Mouse (Mus musculus) heart, postnatal 0 days (tissue): ENCODE results near the gene Mre11a. TPM values are rescaled to one million over a fixed set of nuclear protein-coding genes. Genes with fewer than 3 reads are reported as not detected.

Experiments used
- ATAC-seq: fragments of 200-750 bp; cut with Nextera tagmentation; 2 replicates; pipeline ENCODE4 v1.8.0; 2017; ENCODE audit warnings: low read depth, moderate number of reproducible peaks, moderate library complexity; ENCODE audit not compliant: insufficient read depth
- DNase-seq: peaks from one replicate; pipeline ENCODE4 v3.0.0-alpha.2; 2016; ENCODE audit warnings: low spot score
- H3K27ac ChIP-seq: fragments of 300-500 bp; sonication (generic); 2 replicates; pipeline ENCODE4 v1.5.1; 2014; ENCODE audit warnings: low read depth, mild to moderate bottlenecking
- H3K27me3 ChIP-seq: fragments of 300-500 bp; sonication (generic); 2 replicates; pipeline ENCODE4 v1.6.1; 2014; ENCODE audit warnings: low read length, mixed read lengths; ENCODE audit not compliant: control insufficient read depth, insufficient read depth
- H3K36me3 ChIP-seq: fragments of 300-500 bp; sonication (generic); replicated peaks from 2 replicates; pipeline ENCODE4 v1.6.1; 2014; ENCODE audit warnings: low read length, mixed read lengths; ENCODE audit not compliant: control insufficient read depth, insufficient read depth
- H3K4me1 ChIP-seq: fragments of 300-500 bp; sonication (generic); 2 replicates; pipeline ENCODE4 v1.6.1; 2014; ENCODE audit warnings: antibody characterized with exemption; ENCODE audit not compliant: control insufficient read depth, insufficient read depth
- H3K4me2 ChIP-seq: fragments of 300-500 bp; sonication (generic); 2 replicates; pipeline ENCODE4 v1.6.1; 2014; ENCODE audit warnings: low read depth, mild to moderate bottlenecking, low read length, moderate library complexity
- H3K4me3 ChIP-seq: fragments of 300-500 bp; sonication (generic); 2 replicates; pipeline ENCODE4 v1.5.1; 2014; ENCODE audit warnings: low read depth, low read length
- H3K9ac ChIP-seq: fragments of 300-500 bp; sonication (generic); replicated peaks from 2 replicates; pipeline ENCODE4 v1.6.1; 2014; ENCODE audit warnings: low read depth, low read length, mixed read lengths
- H3K9me3 ChIP-seq: fragments of 300-500 bp; sonication (generic); replicated peaks from 2 replicates; pipeline ENCODE4 v1.6.1; 2016; ENCODE audit warnings: low read length; ENCODE audit not compliant: control insufficient read depth
- CTCF ChIP-seq: IDR thresholded peaks from 2 replicates; pipeline ENCODE4 v1.5.1; 2016; ENCODE audit warnings: antibody characterized with exemption, control low read depth, low read depth
- EP300 ChIP-seq: IDR thresholded peaks from 2 replicates; pipeline ENCODE4 v1.6.1; 2016; ENCODE audit warnings: antibody characterized with exemption, low read depth
- WGBS: fragments of 180-500 bp; shearing (Covaris S2); extraction: QIAGEN DNeasy Blood & Tissue Kit; methylation state at CpG from one replicate; pipeline ENCODE4 v1.1.7; 2014; 5-methylcytosine and 5-hydroxymethylcytosine counted together
- polyA plus RNA-seq: library from polyadenylated mRNA; unstranded; fragments of >200 nt; fragmentation: Nextera tagmentation; extraction: Ambion mirVana; gene quantifications from 2 replicates; pipeline ENCODE4 v1.2.1, GENCODE M21; 2015
- total RNA-seq: library from RNA; depleted of rRNA; stranded (reverse); fragments of >200 nt; gene quantifications from 2 replicates; pipeline ENCODE4 v1.2.3, GENCODE M21; 2014; ENCODE audit warnings: low replicate concordance; rRNA removed

Mre11a gene
- total RNA-seq (8.2 and 9.9 TPM in 2 replicates), polyA plus RNA-seq (6.0 and 6.4 TPM in 2 replicates)

- Histone ChIP-seq H3K4me3 (peak within 1 kb of the TSS; percentile 90), H3K27ac (peak within 1 kb of the TSS; percentile 94), H3K27me3 (no peaks in the 10 kb centered on the region), H3K4me1 (peaks cover 3% of the 10 kb centered on the region; the same call in 1 of the 2 replicates), H3K9ac (peak within 1 kb of the TSS; percentile 81), H3K36me3 (peaks cover 41% of the 10 kb centered on the region), H3K4me2 (peak within 1 kb of the TSS; percentile 94), H3K9me3 (no peaks in the 10 kb centered on the region)
- ATAC-seq (peak; percentile 99), DNase-seq (peak; percentile 97)
- TF ChIP-seq EP300 (peak; percentile 88), CTCF (no peak)
- under 1% methylated on average over 62 of the region's 62 CpGs for WGBS
These were observed at the start of gene Mre11a, which contains the start of gene Ankrd49 for GRCm38 (mm10) chr9:14784039-14785002. Gene Mre11a (plus strand): TSS chr9:14784654. Gene Ankrd49 (minus strand): TSS chr9:14784856.

DNA sequence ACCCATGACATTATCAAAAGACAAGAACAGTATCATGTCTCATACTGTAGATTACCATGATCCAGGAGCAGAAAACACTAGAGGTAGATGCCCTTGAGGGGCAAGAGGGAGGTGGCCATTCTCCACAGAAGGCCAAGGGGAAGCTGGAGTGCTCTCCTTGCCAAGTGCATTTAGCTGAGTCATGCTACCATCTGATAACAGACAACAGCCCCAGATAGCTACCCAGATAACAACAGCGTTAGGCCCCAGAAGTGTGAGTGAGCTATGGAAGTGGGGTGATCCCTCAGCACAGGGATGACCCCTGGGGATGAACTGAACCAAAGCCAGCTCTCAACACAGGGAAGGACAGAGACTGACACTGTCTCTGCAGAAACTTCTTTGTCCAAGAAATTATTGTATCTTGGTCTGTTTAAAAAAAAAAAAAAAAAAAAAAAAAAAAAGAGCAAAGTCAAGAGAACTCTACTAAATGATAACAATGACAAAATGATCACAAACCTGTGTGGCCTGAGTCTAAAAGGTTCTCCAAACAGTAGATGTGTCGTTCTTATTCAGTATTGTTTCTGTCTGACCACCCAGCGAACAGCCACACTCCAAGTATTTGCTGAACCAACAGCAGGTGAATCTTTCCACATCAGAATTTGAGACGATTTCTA lies 44.8 kb upstream of the Mre11a start:
- ATAC-seq (no peak), DNase-seq (no peak)
- no peak overlapping the region for H3K9ac ChIP-seq
- no peaks in the 10 kb centered on the region for H3K9me3 ChIP-seq
- 0 out of 2 replicates have a peak, but pooled peaks cover 2% of the 10 kb centered on the region for H3K27me3 ChIP-seq
- no peak for TF ChIP-seq EP300
- TF ChIP-seq CTCF = no peak
- no peak overlapping the region for H3K4me3 ChIP-seq
- no peak overlapping the region for H3K4me2 ChIP-seq
- H3K36me3 ChIP-seq = no peaks in the 10 kb centered on the region
- WGBS = 69% methylated on average over 4 of the region's 4 CpGs
- no peaks in the 10 kb centered on the region for H3K4me1 ChIP-seq
- no peak overlapping the region for H3K27ac ChIP-seq

DNA sequence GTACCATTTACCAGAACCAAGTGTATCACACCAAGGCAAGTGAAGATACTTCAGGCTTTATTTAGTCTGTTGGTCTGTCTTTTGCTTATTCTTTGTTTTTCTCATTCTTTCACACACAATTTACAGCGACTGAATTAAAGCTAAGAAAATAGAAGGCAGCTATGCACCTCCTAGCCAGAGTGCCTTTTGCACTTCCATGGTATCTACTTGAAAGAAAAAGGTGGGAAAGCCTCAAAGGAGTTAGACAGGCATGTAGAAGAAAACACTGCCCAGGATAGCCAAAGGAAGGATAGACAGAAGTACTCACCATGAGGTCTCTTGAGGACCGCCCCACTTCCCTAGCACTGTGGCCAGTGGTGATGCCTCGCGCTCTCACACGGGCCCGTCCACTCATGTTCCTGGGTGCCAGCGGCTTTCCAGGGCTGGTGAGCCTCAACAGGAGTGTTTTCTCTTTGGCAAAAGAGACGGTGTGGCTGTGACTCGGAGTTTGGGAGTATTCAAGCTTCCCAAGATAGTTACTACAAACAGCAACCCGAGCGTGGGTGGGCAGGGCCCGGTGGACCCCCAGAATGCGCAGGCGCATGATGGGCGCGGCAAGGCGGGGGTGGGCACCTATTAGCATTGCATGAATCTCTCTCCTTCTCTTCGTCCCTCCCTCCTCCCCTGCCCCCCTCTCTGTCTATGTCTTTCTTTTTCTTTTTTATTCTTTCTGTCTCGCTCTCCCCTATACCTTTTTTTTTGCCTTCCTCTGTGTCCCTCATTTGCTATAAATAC lies 44.1 kb upstream of the Mre11a start, which contains the start of gene Piwil4:
Piwil4 (minus strand) TSS at position 583 of the 774 bp plus-strand sequence.
- no peak within 1 kb of the TSS for H3K4me3 ChIP-seq
- WGBS = 74% methylated on average over 19 of the region's 19 CpGs

DNA sequence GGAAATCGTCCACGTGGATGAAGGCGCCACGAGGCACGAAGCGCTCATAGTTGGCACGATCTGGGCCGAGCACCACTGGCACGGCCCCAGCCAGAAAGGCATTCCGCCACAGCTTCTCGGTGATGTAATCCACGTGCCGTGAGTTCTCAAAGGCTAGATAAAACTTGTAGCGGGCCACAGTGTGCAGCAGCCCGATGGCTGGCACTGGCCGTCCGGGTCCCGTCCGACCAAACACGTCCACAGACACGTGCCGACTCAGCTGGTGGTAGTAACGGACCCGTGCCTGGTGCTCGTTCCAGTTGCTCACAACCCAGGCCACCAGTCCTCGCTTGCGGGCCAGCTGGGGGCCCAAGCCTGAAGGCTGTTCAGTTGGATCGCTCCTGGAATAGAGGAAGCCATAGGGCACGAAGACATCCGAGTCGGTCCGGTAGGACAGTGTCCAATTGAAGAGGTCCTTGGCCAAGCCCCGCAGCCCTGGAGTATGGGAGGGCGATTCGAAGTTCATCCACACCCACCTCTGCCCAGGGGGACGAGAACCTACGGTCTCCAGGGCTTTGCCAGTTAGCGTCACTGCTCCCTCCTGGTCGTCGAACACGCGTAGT lies 33.5 kb upstream of the Mre11a start:
- ATAC-seq = peak; percentile 47
- peaks cover 12% of the 10 kb centered on the region for H3K27me3 ChIP-seq
- WGBS = 44% methylated on average over 42 of the region's 42 CpGs

More for the DNA sequence above, 44.1 kb upstream of the Mre11a start, which contains the start of gene Piwil4:
- H3K9me3 ChIP-seq = no peaks in the 10 kb centered on the region
- H3K27me3 ChIP-seq = 0 out of 2 replicates have a peak, but pooled peaks cover 2% of the 10 kb centered on the region
- no peaks in the 10 kb centered on the region for H3K36me3 ChIP-seq
- no peak within 1 kb of the TSS for H3K27ac ChIP-seq
- DNase-seq (no peak), ATAC-seq (no peak)
- no peaks in the 10 kb centered on the region for H3K4me1 ChIP-seq
- H3K4me2 ChIP-seq = no peak within 1 kb of the TSS
- TF ChIP-seq EP300 = no peak
- TF ChIP-seq CTCF = no peak
- H3K9ac ChIP-seq = no peak within 1 kb of the TSS

More for the DNA sequence above, 33.5 kb upstream of the Mre11a start:
- DNase-seq = peak; percentile 18
- TF ChIP-seq EP300 = no peak
- no peak for TF ChIP-seq CTCF
- H3K4me1 ChIP-seq = no peaks in the 10 kb centered on the region
- H3K9me3 ChIP-seq = no peaks in the 10 kb centered on the region
- H3K27ac ChIP-seq = no peak overlapping the region
- H3K36me3 ChIP-seq = no peaks in the 10 kb centered on the region
- peak overlapping the region; percentile 83 for H3K4me2 ChIP-seq
- peak overlapping the region; percentile 40; the same call in 1 of the 2 replicates for H3K9ac ChIP-seq
- H3K4me3 ChIP-seq = peak overlapping the region; percentile 48
